Mouse (Mus musculus) lung, postnatal 36 days (tissue): ENCODE data around the gene Grik2.

Source experiments
- DNase-seq: peaks from one replicate; pipeline ENCODE4 v3.0.0; 2022; ENCODE audit warnings: mixed read lengths

The Grik2 gene

GRCm38 (mm10) chr10:49788381-49788906 lies at the start of gene Grik2:
Gene Grik2, minus strand, starts transcription at chr10:49788766.
- no peak for DNase-seq

GRCm38 (mm10) chr10:49834392-49834791 lies 45.8 kb upstream of the Grik2 start:
- no peak for DNase-seq

GRCm38 (mm10) chr10:49807276-49807675 lies 18.7 kb upstream of the Grik2 start:
- DNase-seq = no peak

GRCm38 (mm10) chr10:49801001-49801400 lies 12.4 kb upstream of the Grik2 start:
- DNase-seq = no peak

GRCm38 (mm10) chr10:49794129-49794528 lies 5.6 kb upstream of the Grik2 start:
- no peak for DNase-seq

- no peak for DNase-seq
These were observed 1.8 kb upstream of the Grik2 start for GRCm38 (mm10) chr10:49790326-49790725.

GRCm38 (mm10) chr10:49789711-49790110 lies 1.1 kb upstream of the Grik2 start:
- no peak for DNase-seq

- DNase-seq = no peak
These were observed 348 bp upstream of the Grik2 start for GRCm38 (mm10) chr10:49788914-49789313.

- no peak for DNase-seq
These were observed 1.9 kb downstream of the Grik2 start for GRCm38 (mm10) chr10:49786630-49787029.

- no peak for DNase-seq
These were observed 3.1 kb downstream of the Grik2 start for GRCm38 (mm10) chr10:49785477-49785876.

- no peak for DNase-seq
These were observed 3.7 kb downstream of the Grik2 start for GRCm38 (mm10) chr10:49784831-49785230.

- no peak for DNase-seq
These were observed 5.5 kb downstream of the Grik2 start for GRCm38 (mm10) chr10:49782741-49783691.

GRCm38 (mm10) chr10:49782061-49782460 lies 6.5 kb downstream of the Grik2 start:
- DNase-seq = no peak

GRCm38 (mm10) chr10:49780430-49780829 lies 8.1 kb downstream of the Grik2 start:
- DNase-seq = no peak

- no peak for DNase-seq
These were observed 19.7 kb downstream of the Grik2 start for GRCm38 (mm10) chr10:49768897-49769296.

- no peak for DNase-seq
These were observed 21.0 kb downstream of the Grik2 start for GRCm38 (mm10) chr10:49767556-49767955.

- DNase-seq = no peak
These were observed 26.0 kb downstream of the Grik2 start for GRCm38 (mm10) chr10:49762607-49763006.

GRCm38 (mm10) chr10:49751769-49752168 lies 36.8 kb downstream of the Grik2 start:
- no peak for DNase-seq

GRCm38 (mm10) chr10:49731841-49732240 lies 56.7 kb downstream of the Grik2 start:
- no peak for DNase-seq

GRCm38 (mm10) chr10:49723706-49724105 lies 64.9 kb downstream of the Grik2 start:
- no peak for DNase-seq

- DNase-seq = no peak
These were observed 71.7 kb downstream of the Grik2 start for GRCm38 (mm10) chr10:49716856-49717255.

- no peak for DNase-seq
These were observed 78.8 kb downstream of the Grik2 start for GRCm38 (mm10) chr10:49709748-49710147.

- DNase-seq = no peak
These were observed 84.1 kb downstream of the Grik2 start for GRCm38 (mm10) chr10:49704446-49704845.

- DNase-seq = no peak
These were observed 136.2 kb downstream of the Grik2 start for GRCm38 (mm10) chr10:49652320-49652719.
